Mouse (Mus musculus) testis, adult 2 months (tissue): ENCODE data around the gene Lztr1. TPM values are rescaled to one million over a fixed set of nuclear protein-coding genes. Genes with fewer than 3 reads are reported as not detected.
A peak's percentile ranks its signal among the peaks of the same experiment; 100 is the strongest.

ENCODE experiments used
- H3K27ac ChIP-seq: fragments of 200-500 bp; 2 replicates; pipeline ENCODE4 v1.5.1; 2012; ENCODE audit warnings: low read depth, low read length; ENCODE audit not compliant: control insufficient read depth, insufficient read depth
- H3K27me3 ChIP-seq: fragments of 200-500 bp; 2 replicates; pipeline ENCODE4 v1.6.1; 2012; ENCODE audit warnings: mild to moderate bottlenecking, low read length, moderate library complexity; ENCODE audit not compliant: control insufficient read depth, insufficient read depth
- H3K36me3 ChIP-seq: fragments of 200-500 bp; 2 replicates; pipeline ENCODE4 v1.6.1; 2012; ENCODE audit warnings: mild to moderate bottlenecking, low read length; ENCODE audit not compliant: control insufficient read depth, insufficient read depth
- H3K4me1 ChIP-seq: fragments of 200-500 bp; 2 replicates; pipeline ENCODE4 v1.6.1; 2012; ENCODE audit warnings: low read length; ENCODE audit not compliant: control insufficient read depth, insufficient read depth
- H3K4me3 ChIP-seq: fragments of 200-500 bp; 2 replicates; pipeline ENCODE4 v1.5.1; 2012; ENCODE audit warnings: low read depth, mild to moderate bottlenecking, low read length, moderate library complexity, mixed read lengths; ENCODE audit not compliant: control insufficient read depth
- CTCF ChIP-seq: fragments of 200-500 bp; IDR thresholded peaks from 2 replicates; pipeline ENCODE4 v1.5.1; 2012; ENCODE audit warnings: low read depth, mild to moderate bottlenecking, inconsistent platforms, low read length, moderate library complexity; ENCODE audit not compliant: control insufficient read depth, insufficient read depth, insufficient replicate concordance
- POLR2A ChIP-seq: fragments of 200-500 bp; IDR thresholded peaks from 2 replicates; pipeline ENCODE4 v1.6.1; 2012; ENCODE audit warnings: low read depth, mild to moderate bottlenecking, inconsistent platforms, low read length, moderate library complexity; ENCODE audit not compliant: control insufficient read depth
- polyA plus RNA-seq: library from polyadenylated mRNA; depleted of rRNA; stranded (reverse); fragments of >200 nt; gene quantifications from 2 replicates; pipeline ENCODE4 v1.2.3, GENCODE M21; 2012; rRNA removed

Gene Lztr1
- polyA plus RNA-seq: 55.8 and 57.5 TPM in 2 replicates

GRCm38 (mm10) chr16:17508546-17509239, at the start of gene Lztr1:
TSS of gene Lztr1 (plus strand) at chr16:17508688.
- peaks cover 5% of the 10 kb centered on the region for H3K4me1 ChIP-seq
- H3K27ac ChIP-seq: peak within 1 kb of the TSS; percentile 95
- TF ChIP-seq POLR2A (peak; percentile 44; the same call in 1 of the 2 replicates), CTCF (no peak)
- peak within 1 kb of the TSS; percentile 87 for H3K4me3 ChIP-seq
- H3K36me3 ChIP-seq: no peaks in the 10 kb centered on the region
- H3K27me3 ChIP-seq: no peaks in the 10 kb centered on the region

- Histone ChIP-seq H3K27me3 (no peaks in the 10 kb centered on the region), H3K27ac (no peak overlapping the region), H3K4me3 (no peak overlapping the region), H3K36me3 (no peaks in the 10 kb centered on the region), H3K4me1 (no peaks in the 10 kb centered on the region)
- TF ChIP-seq POLR2A (no peak), CTCF (no peak)
Measured at GRCm38 (mm10) chr16:17460254-17460653, 48.2 kb upstream of the Lztr1 start.

GRCm38 (mm10) chr16:17461596-17461995, 46.9 kb upstream of the Lztr1 start:
- no peaks in the 10 kb centered on the region for H3K27me3 ChIP-seq
- H3K27ac ChIP-seq: no peak overlapping the region
- TF ChIP-seq CTCF (no peak), POLR2A (no peak)
- H3K4me1 ChIP-seq: no peaks in the 10 kb centered on the region
- H3K36me3 ChIP-seq: no peaks in the 10 kb centered on the region
- H3K4me3 ChIP-seq: no peak overlapping the region

- no peak for TF ChIP-seq POLR2A
- TF ChIP-seq CTCF: no peak
- H3K27me3 ChIP-seq: no peaks in the 10 kb centered on the region
- no peaks in the 10 kb centered on the region for H3K4me1 ChIP-seq
- no peak overlapping the region for H3K4me3 ChIP-seq
- H3K36me3 ChIP-seq: no peaks in the 10 kb centered on the region
- H3K27ac ChIP-seq: no peak overlapping the region
Measured at GRCm38 (mm10) chr16:17463184-17463583, 45.3 kb upstream of the Lztr1 start.

- Histone ChIP-seq H3K27ac (no peak overlapping the region), H3K36me3 (peaks cover 3% of the 10 kb centered on the region), H3K27me3 (no peaks in the 10 kb centered on the region), H3K4me3 (no peak overlapping the region), H3K4me1 (no peaks in the 10 kb centered on the region)
- no peak for TF ChIP-seq POLR2A
- no peak for TF ChIP-seq CTCF
Measured at GRCm38 (mm10) chr16:17466875-17467663, 41.4 kb upstream of the Lztr1 start.

GRCm38 (mm10) chr16:17472498-17472897, 36.0 kb upstream of the Lztr1 start:
- no peaks in the 10 kb centered on the region for H3K4me1 ChIP-seq
- no peak overlapping the region for H3K27ac ChIP-seq
- no peaks in the 10 kb centered on the region for H3K27me3 ChIP-seq
- peaks cover 3% of the 10 kb centered on the region for H3K36me3 ChIP-seq
- no peak overlapping the region for H3K4me3 ChIP-seq
- TF ChIP-seq CTCF: no peak

- Histone ChIP-seq H3K27me3 (no peaks in the 10 kb centered on the region), H3K4me1 (no peaks in the 10 kb centered on the region), H3K27ac (no peak overlapping the region), H3K4me3 (no peak overlapping the region), H3K36me3 (peaks cover 3% of the 10 kb centered on the region)
- peak; percentile 35; the same call in 1 of the 2 replicates for TF ChIP-seq CTCF
- no peak for TF ChIP-seq POLR2A
Measured at GRCm38 (mm10) chr16:17474091-17474490, 34.4 kb upstream of the Lztr1 start.
